Comparison of ENCODE assay signal across 8 mouse cellular contexts in the genomic region with DNA sequence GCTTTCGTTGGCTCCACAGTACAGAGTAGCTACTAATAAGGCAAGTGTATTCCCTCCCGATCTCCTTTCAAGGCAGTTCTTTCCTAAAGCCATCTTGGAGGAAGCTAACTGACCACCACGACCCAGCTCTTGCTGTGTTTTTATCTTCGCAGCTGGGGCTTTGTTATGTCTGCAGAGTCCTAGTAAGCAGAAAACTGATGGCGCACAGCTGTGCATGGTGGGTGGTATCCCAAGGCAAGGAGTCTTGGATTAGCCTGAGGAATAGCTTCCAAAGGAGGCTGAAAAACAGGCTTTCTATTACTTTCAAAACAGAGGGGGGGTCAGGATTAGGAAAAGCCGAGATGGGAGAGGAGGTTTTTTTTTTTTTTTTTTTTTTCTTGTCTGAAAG. TPM values are rescaled to one million over a fixed set of nuclear protein-coding genes. Genes with fewer than 3 reads are reported as not detected.
A peak's percentile ranks its signal among the peaks of the same experiment; 100 is the strongest.
DNase-seq lines count a peak whose midpoint lies in the region; ATAC-seq lines count a peak whose summit lies in the region.

No protein-coding gene starts in this region.

- H3K9me3 ChIP-seq in heart, embryonic 15.5 days (replicated peaks): no peaks in the 10 kb centered on the region
- H3K9me3 ChIP-seq in limb, embryonic 10.5 days (replicated peaks): no peaks in the 10 kb centered on the region

- peak overlapping the region; percentile 43 for H3K27ac ChIP-seq in heart, embryonic 15.5 days
- H3K27ac ChIP-seq in limb, embryonic 10.5 days: peak overlapping the region; percentile 66

- no peaks in the 10 kb centered on the region for H3K36me3 ChIP-seq in heart, embryonic 15.5 days
- peaks cover 48% of the 10 kb centered on the region for H3K36me3 ChIP-seq in limb, embryonic 10.5 days

- ATAC-seq in heart, embryonic 15.5 days (replicated peaks; ENCODE audit: insufficient number of reproducible peaks, insufficient read depth, low FRiP score, low read depth): peak; percentile 67; the same call in 1 of the 2 replicates
- no peak for ATAC-seq in frontal cortex, adult (ENCODE audit: low TSS enrichment)

- WGBS in heart, embryonic 15.5 days: 24% methylated on average over 6 of the region's 6 CpGs
- WGBS in limb, embryonic 10.5 days: 23% methylated on average over 6 of the region's 6 CpGs

- no peaks in the 10 kb centered on the region for H3K27me3 ChIP-seq in heart, embryonic 15.5 days
- H3K27me3 ChIP-seq in limb, embryonic 10.5 days (ENCODE audit: low read depth, poor library complexity, severe bottlenecking): no peaks in the 10 kb centered on the region

- H3K4me2 ChIP-seq in heart, embryonic 15.5 days: 0 out of 2 replicates have a peak overlapping the region, but pooled peaks have one; percentile 13

- H3K4me3 ChIP-seq in heart, embryonic 15.5 days: no peak overlapping the region
- H3K4me3 ChIP-seq in limb, embryonic 10.5 days: no peak overlapping the region

- H3K4me1 ChIP-seq in heart, embryonic 15.5 days (replicated peaks): peaks cover 17% of the 10 kb centered on the region
- H3K4me1 ChIP-seq in limb, embryonic 10.5 days: peaks cover 60% of the 10 kb centered on the region

- peak; percentile 70 for DNase-seq in urinary bladder, postnatal 14 days (ENCODE audit: low spot score)
- DNase-seq in urinary bladder, postnatal 10 days (ENCODE audit: low spot score): no peak
- peak; percentile 71 for DNase-seq in limb, embryonic 10.5 days (ENCODE audit: low spot score)
- DNase-seq in urinary bladder, postnatal 36 days (ENCODE audit: low spot score in 2 of 2): peak; percentile 30 to 53
- DNase-seq in right cerebral cortex, postnatal 14 days: no peak
- no peak for DNase-seq in left cerebral cortex, postnatal 14 days (ENCODE audit: low spot score in 2 of 2)

- intact Hi-C loops in left cerebral cortex, postnatal 14 days (cut with DNase I): no loop called here

- no peak overlapping the region for H3K9ac ChIP-seq in heart, embryonic 15.5 days

RNA-seq across cellular contexts. Expression of gene Cped1, which starts 17.5 kb away (rescaled TPM):
- 4.7 and 5.7 TPM in 2 replicates for polyA plus RNA-seq in heart, embryonic 15.5 days (2015; fragmentation: Nextera tagmentation; extraction: Ambion mirVana)
- polyA plus RNA-seq in limb, embryonic 10.5 days (2016; fragmentation: Nextera tagmentation; extraction: Ambion mirVana): 58.8 and 63.8 TPM in 2 replicates
- total RNA-seq in left cerebral cortex, postnatal 14 days (2021): 1 to 10 TPM; 2.2 to 3.1 TPM

RNA-seq across cellular contexts. Expression of gene Ing3, which starts 53.8 kb away (rescaled TPM):
- polyA plus RNA-seq in heart, embryonic 15.5 days (2015; fragmentation: Nextera tagmentation; extraction: Ambion mirVana): 28.8 and 36.6 TPM in 2 replicates
- polyA plus RNA-seq in limb, embryonic 10.5 days (2016; fragmentation: Nextera tagmentation; extraction: Ambion mirVana): 52.2 and 57.8 TPM in 2 replicates
- total RNA-seq in left cerebral cortex, postnatal 14 days (2021): 10 to 100 TPM; 20.6 to 22.1 TPM

Comparison
In these comparisons a context has a peak if more than half of its experiments do, and no peak if none do; other contexts are left out.
1. DNase-seq: peak in urinary bladder, postnatal 14 days (single experiment), limb, embryonic 10.5 days (single experiment) and urinary bladder, postnatal 36 days (2 of 2); none in urinary bladder, postnatal 10 days (single experiment), right cerebral cortex, postnatal 14 days (single experiment) and left cerebral cortex, postnatal 14 days (0 of 2).